Mouse (Mus musculus) testis, postnatal 14 days (tissue): ENCODE results near the gene Tes.

Experiments
- DNase-seq: peaks from one replicate; pipeline ENCODE4 v3.0.0; 2021; ENCODE audit warnings: low spot score

Tes gene

GRCm38 (mm10) chr6:17079304-17079703 is 14.4 kb downstream of the Tes start:
- no peak for DNase-seq

- no peak for DNase-seq
Observed at GRCm38 (mm10) chr6:17079826-17080225, 14.9 kb downstream of the Tes start.

DNA sequence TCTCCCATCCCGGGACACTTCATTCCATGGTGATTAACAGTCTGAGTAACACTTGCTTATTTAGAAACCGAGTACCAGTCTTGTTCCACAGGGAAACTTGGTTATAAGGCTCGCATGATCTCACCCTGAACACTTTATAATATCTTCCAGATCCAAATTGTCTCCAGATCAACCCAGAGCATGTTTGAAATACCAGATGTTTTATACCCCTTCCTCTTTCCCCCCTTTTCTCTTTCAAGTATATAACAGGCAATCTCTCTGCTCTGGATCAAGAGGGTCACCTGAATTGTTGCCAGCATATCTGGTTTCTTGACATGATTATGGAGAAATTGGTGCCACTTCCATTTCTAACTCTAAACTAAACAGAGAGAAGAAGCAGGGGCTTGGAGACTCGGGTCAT is 17.3 kb downstream of the Tes start:
- DNase-seq = no peak

DNA sequence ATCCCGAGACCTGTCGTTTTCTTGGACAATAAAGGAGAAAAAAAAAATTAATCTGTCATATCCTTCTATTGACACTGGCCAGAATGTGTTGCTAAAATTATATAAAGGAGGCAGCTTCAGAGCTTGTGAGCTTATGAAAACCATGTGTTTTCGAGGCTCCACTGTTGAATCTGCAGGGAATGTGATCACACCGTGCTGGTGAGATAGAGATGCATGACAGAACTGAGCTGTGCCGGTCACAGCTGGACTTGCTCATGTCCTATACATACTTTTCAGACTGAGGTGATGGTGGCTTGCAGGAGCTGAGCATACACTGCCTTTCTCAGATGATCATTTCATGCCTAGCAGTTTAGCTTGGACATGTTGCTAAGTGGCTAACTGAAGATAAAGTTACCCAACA is 17.9 kb downstream of the Tes start:
- no peak for DNase-seq

DNA sequence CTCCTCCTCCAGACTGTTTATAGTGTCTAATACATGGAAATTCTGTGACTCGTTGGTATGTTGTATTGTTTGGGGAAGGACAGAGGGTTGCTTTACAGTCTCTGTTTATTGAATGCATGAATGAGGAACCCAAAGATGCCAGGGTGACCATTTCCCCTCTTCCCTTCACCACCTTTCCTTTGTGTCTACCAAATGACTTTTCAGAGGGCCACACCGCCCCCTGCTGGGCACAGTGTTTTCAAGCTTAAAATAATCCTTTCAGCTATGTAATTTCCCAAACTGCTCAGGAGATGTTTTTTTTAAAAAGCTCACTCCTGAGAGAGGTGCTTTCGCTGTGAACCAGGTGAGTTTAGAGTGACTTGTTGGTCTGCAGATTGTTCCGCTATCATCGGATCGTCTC is 22.5 kb downstream of the Tes start:
- DNase-seq = peak; percentile 23

DNA sequence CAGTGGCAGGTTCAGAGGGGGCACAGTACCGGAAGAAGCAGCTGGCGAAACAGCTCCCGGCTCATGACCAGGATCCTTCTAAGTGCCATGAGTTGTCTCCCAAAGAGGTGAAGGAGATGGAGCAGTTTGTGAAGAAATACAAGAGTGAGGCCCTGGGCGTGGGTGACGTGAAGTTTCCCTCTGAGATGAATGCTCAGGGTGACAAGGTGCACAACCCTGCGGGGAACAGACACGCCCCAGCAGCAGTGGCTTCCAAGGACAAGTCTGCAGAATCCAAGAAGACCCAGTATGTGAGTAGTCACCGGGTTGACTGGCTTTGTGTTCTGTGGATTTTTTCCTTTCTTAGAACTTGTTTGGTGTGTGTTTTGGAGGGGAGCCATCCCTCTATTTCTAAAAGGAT is 32.4 kb downstream of the Tes start:
- no peak for DNase-seq

DNA sequence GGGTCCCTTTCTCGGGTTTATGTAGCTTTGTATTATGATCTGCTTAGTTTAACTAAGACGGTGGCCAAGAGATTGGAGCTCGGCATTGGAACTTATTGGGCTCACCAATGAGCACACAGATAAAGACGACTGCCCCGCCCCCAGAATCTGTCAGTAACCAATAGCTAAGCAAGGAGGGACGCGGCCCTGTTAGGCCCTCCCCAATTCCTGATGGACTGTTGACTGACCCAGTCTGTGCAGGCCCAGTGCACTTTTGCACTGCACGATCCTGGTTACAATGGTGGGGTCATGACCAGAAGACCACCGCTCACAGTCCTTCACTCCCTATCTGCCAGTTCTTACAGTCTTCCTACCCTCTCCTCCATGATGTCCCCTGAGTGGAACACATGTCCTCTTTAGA is 33.6 kb downstream of the Tes start:
- peak; percentile 76 for DNase-seq

DNA sequence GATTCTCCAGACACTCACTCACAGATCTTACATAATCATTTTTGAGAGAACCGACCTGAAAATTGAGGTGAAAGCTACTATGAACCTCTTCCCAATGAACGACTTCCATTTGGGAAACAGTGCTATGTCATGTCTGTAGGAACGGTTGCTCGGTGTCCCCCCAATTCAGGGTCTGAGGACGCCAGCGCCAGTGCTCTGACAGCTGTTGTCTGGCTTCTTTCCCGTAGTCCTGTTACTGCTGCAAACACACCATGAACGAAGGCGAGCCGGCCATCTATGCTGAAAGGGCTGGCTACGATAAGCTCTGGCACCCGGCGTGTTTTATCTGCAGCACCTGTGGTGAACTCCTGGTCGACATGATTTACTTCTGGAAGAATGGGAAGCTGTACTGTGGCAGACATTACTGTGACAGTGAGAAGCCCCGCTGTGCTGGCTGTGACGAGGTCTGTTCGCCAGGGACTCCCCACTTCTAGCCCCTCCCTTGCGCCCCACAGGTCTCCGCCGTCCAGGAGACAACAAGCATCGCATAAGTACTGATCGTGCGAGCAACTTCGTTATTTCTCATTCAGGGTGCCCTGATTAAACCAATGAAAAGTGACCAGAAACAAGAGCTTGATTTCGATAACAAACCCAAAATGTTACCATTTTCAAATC is 34.7 kb downstream of the Tes start:
- no peak for DNase-seq

GRCm38 (mm10) chr6:17105714-17106113 is 40.8 kb downstream of the Tes start:
- DNase-seq = no peak

- no peak for DNase-seq
Observed at GRCm38 (mm10) chr6:17106493-17106892, 41.5 kb downstream of the Tes start.

GRCm38 (mm10) chr6:17109204-17109603 is 44.3 kb downstream of the Tes start:
- DNase-seq = no peak

GRCm38 (mm10) chr6:17110564-17111100 is 45.7 kb downstream of the Tes start:
- no peak for DNase-seq

GRCm38 (mm10) chr6:17112081-17112480 is 47.1 kb downstream of the Tes start:
- no peak for DNase-seq

- DNase-seq = no peak
Observed at GRCm38 (mm10) chr6:17112990-17113389, 48.0 kb downstream of the Tes start.

DNA sequence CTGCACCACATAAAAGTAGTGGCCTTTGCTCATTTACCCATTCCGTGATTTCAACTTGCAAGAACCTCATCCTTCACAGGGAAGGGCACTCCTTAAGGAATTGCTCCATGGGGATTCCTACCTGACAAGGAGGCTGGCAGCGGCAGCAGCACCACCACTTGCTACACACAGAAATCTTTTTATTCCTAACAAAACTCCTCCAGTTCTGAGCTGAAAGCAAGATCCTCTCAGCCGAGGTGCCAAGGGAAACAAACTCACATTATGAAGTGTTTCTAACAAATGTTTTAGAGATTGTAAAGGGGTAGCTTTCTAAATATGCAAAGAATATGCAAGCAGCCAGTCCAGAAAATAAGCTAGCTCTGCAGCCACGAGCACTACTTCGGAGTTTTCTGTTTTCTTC is 49.6 kb downstream of the Tes start:
- DNase-seq = no peak

DNA sequence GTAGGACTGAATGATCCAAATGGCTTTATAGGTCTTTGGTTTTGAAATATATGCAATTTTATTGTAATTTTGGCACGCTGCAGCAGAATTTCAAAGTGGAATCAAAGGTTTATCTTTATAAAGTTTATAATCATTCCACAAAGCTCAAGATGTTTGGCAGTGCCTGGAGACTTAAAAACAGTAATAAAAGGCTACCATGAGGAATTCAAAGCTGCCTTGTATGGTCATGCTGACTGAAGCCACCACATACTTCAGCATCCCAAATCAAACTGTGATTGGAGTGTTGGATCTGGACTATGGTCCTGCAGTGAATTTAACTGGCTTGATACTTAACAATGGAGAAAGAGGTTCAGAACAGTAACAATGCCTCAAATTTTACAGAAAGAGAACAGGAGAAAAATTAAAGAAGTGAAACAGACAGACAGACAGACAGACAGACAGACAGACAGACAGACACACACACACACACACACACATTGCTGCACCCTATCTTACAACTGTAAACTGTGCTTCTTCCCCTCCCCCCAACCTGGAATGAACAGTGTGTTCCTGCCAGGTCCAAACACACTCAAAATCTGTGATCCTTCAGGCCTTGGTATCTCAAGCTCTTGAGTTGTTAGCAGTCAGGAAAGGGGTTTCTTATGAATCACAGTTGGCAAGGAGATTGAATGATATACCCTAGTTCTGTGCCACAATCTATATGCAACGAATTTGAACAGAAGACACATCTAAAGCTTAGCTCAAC is 50.3 kb downstream of the Tes start:
- peak; percentile 21 for DNase-seq

GRCm38 (mm10) chr6:17119521-17120232 is 54.7 kb downstream of the Tes start:
- DNase-seq = no peak

- DNase-seq = no peak
Observed at GRCm38 (mm10) chr6:17140021-17140420, 75.1 kb downstream of the Tes start.

DNA sequence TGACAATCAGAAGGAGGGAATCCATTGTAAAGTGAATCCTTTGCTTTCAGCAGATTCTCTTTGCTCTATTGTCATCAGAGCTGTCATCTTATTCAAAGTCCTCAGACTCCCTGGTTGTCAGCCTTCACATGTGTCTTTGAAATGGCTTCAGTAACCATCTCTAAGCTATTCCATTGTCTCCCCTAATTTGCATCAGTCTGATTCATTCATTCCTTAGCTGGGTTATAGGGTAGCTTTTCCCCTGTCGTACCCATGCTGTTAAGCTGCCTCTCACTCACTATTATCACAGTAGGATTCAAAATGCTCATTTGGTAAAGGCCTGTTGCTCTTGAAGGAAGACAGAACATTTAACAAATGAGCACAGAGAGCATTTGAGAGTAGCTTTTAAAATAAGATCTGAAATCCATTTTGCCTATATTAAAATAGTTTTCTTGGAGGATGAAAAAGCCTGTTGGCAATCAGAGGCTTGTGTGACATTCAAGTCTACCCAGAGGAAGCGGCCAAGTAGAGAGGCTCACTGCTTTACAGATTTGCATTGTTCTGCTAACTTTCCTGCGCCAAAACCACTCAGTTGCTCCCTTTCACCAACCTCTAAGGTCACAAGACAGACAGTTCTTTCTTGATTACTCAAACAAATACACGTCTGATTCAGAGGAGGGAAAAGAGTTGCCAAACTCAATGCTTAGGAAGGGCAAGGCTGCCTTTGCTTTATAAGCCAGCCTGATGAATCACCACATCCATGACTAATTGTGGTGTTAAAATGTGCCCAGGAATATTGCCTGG is 77.8 kb downstream of the Tes start:
- no peak for DNase-seq

DNA sequence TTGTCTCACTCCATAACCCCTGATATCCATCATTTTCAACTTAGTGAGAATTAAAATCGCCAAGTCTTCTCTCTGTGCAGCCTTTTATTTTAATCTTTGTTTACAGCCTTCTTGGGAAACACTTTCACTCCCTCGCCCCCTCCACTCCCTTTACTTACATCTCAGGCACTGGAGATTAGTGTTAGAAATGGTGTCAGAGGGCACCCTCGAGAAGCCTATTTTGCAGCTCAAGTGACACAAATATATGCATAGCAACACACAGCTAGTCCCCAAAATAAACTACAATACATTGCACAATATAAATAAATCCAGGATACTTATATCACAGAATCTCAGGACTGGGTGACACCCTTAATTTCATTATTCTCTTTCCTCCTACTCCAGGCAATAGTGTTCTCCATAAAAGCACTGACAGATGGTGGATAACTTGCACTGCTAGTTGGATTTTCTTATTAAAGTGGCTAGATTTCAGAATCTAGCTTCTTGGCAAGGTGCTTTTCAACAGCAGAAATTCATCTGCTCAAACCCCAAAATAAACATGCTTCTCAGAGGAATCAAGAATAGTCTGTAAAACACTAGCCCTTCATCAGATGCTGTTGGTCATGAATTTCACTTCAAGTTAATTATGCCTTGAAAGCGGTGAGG is 86.2 kb downstream of the Tes start:
- no peak for DNase-seq

- no peak for DNase-seq
Observed at GRCm38 (mm10) chr6:17152551-17152950, 87.6 kb downstream of the Tes start.
